Mouse (Mus musculus) forebrain, postnatal 0 days (tissue): ENCODE results near the gene Miox. TPM values are rescaled to one million over a fixed set of nuclear protein-coding genes. Genes with fewer than 3 reads are reported as not detected.
A peak's percentile ranks its signal among the peaks of the same experiment; 100 is the strongest.

ENCODE experiments used
- ATAC-seq: fragments of 200-750 bp; cut with Nextera tagmentation; 2 replicates; pipeline ENCODE4 v1.8.0; 2017; ENCODE audit warnings: mild to moderate bottlenecking, moderate library complexity
- DNase-seq: peaks from one replicate; pipeline ENCODE4 v3.0.0-alpha.2; 2015
- H3K27ac ChIP-seq: fragments of 300-500 bp; sonication (generic); 2 replicates; pipeline ENCODE4 v1.5.1; 2014; ENCODE audit warnings: low read depth, mild to moderate bottlenecking, antibody characterized with exemption, low read length, moderate library complexity, mixed read lengths
- H3K27me3 ChIP-seq: fragments of 300-500 bp; sonication (generic); 2 replicates; pipeline ENCODE4 v1.6.1; 2014; ENCODE audit warnings: mild to moderate bottlenecking, low read length, mixed read lengths; ENCODE audit not compliant: insufficient read depth
- H3K36me3 ChIP-seq: fragments of 300-500 bp; sonication (generic); 2 replicates; pipeline ENCODE4 v1.6.1; 2014; ENCODE audit warnings: mild to moderate bottlenecking, moderate library complexity; ENCODE audit not compliant: insufficient read depth
- H3K4me1 ChIP-seq: fragments of 300-500 bp; sonication (generic); 2 replicates; pipeline ENCODE4 v1.6.1; 2014; ENCODE audit warnings: antibody characterized with exemption; ENCODE audit not compliant: insufficient read depth
- H3K4me2 ChIP-seq: fragments of 300-500 bp; sonication (generic); 2 replicates; pipeline ENCODE4 v1.6.1; 2014; ENCODE audit warnings: low read depth, mild to moderate bottlenecking, moderate library complexity
- H3K4me3 ChIP-seq: fragments of 300-500 bp; sonication (generic); 2 replicates; pipeline ENCODE4 v1.5.1; 2014; ENCODE audit warnings: low read depth, low read length, mixed read lengths
- H3K9ac ChIP-seq: fragments of 300-500 bp; sonication (generic); 2 replicates; pipeline ENCODE4 v1.6.1; 2014; ENCODE audit warnings: mild to moderate bottlenecking
- H3K9me3 ChIP-seq: fragments of 300-500 bp; sonication (generic); 2 replicates; pipeline ENCODE4 v1.6.1; 2016; ENCODE audit warnings: low read length
- CTCF ChIP-seq: sonication (generic); IDR thresholded peaks from 2 replicates; pipeline ENCODE4 v1.5.1; 2016; ENCODE audit warnings: antibody characterized with exemption, control low read depth, low read depth
- WGBS: fragments of 180-500 bp; shearing (Covaris S2); extraction: QIAGEN DNeasy Blood & Tissue Kit; methylation state at CpG from one replicate; pipeline ENCODE4 v1.1.7; 2014; 5-methylcytosine and 5-hydroxymethylcytosine counted together
- microRNA-seq, 2 experiments: library from miRNA; unstranded; fragments of <30 nt; microRNA quantifications; one replicate each; pipeline ENCODE4; 2016
- polyA plus RNA-seq: library from polyadenylated mRNA; unstranded; fragments of >200 nt; fragmentation: Nextera tagmentation; extraction: Ambion mirVana; gene quantifications from 2 replicates; pipeline ENCODE4 v1.2.1, GENCODE M21; 2015
- total RNA-seq: library from RNA; depleted of rRNA; stranded (reverse); fragments of >200 nt; gene quantifications from 2 replicates; pipeline ENCODE4 v1.2.3, GENCODE M21; 2014; rRNA removed

Gene Miox
- total and polyA plus RNA-seq, 2 experiments from 2014 or later = not detected

- no peak for TF ChIP-seq CTCF
- Histone ChIP-seq H3K27me3 (peaks cover 32% of the 10 kb centered on the region), H3K4me1 (0 out of 2 replicates have a peak, but pooled peaks cover 4% of the 10 kb centered on the region), H3K4me2 (peak overlapping the region; percentile 53), H3K36me3 (no peaks in the 10 kb centered on the region), H3K9ac (peak overlapping the region; percentile 35), H3K27ac (no peak overlapping the region), H3K4me3 (peak overlapping the region; percentile 37), H3K9me3 (no peaks in the 10 kb centered on the region)
- DNase-seq = no peak
- 12% methylated on average over 46 of the region's 46 CpGs for WGBS
- ATAC-seq = no peak
Observed at GRCm38 (mm10) chr15:89377938-89378828, 44.0 kb downstream of the Miox start.

GRCm38 (mm10) chr15:89378831-89379401, 44.7 kb downstream of the Miox start, which contains the start of gene Odf3b:
Odf3b (minus strand) TSS chr15:89379282.
- Histone ChIP-seq H3K4me3 (peak within 1 kb of the TSS; percentile 37), H3K4me2 (peak within 1 kb of the TSS; percentile 53), H3K27me3 (peaks cover 32% of the 10 kb centered on the region), H3K4me1 (0 out of 2 replicates have a peak, but pooled peaks cover 4% of the 10 kb centered on the region), H3K9me3 (no peaks in the 10 kb centered on the region), H3K9ac (peak within 1 kb of the TSS; percentile 35), H3K36me3 (no peaks in the 10 kb centered on the region), H3K27ac (no peak within 1 kb of the TSS)
- DNase-seq (peak; percentile 44), ATAC-seq (peak; percentile 7; the same call in 1 of the 2 replicates)
- TF ChIP-seq CTCF = no peak
- WGBS = 2% methylated on average over 32 of the region's 33 CpGs

GRCm38 (mm10) chr15:89379429-89379828, 45.2 kb downstream of the Miox start:
- no peak for TF ChIP-seq CTCF
- Histone ChIP-seq H3K27me3 (peaks cover 32% of the 10 kb centered on the region), H3K36me3 (no peaks in the 10 kb centered on the region), H3K9me3 (no peaks in the 10 kb centered on the region), H3K4me3 (peak overlapping the region; percentile 37; the same call in 1 of the 2 replicates), H3K4me1 (0 out of 2 replicates have a peak, but pooled peaks cover 4% of the 10 kb centered on the region), H3K27ac (no peak overlapping the region), H3K9ac (peak overlapping the region; percentile 35), H3K4me2 (peak overlapping the region; percentile 53)
- DNase-seq = no peak
- WGBS = 9% methylated on average over 10 of the region's 10 CpGs
- no peak for ATAC-seq

- Histone ChIP-seq H3K27me3 (0 out of 2 replicates have a peak, but pooled peaks cover 3% of the 10 kb centered on the region), H3K27ac (no peak within 1 kb of the TSS), H3K4me3 (no peak within 1 kb of the TSS), H3K36me3 (no peaks in the 10 kb centered on the region), H3K4me1 (no peaks in the 10 kb centered on the region), H3K4me2 (no peak within 1 kb of the TSS), H3K9me3 (no peaks in the 10 kb centered on the region), H3K9ac (no peak within 1 kb of the TSS)
- DNase-seq = no peak
- 91% methylated on average over 7 of the region's 7 CpGs for WGBS
- ATAC-seq = no peak
- TF ChIP-seq CTCF = no peak
Observed at GRCm38 (mm10) chr15:89384617-89385016, 50.4 kb downstream of the Miox start, which contains the start of gene Klhdc7b. Klhdc7b (plus strand) TSS chr15:89384917.

Small RNA genes lying within 50 kb of the gene (microRNA-seq; reads per million reads assigned to microRNA genes)
- gene Mir6959 = 0.39 to 0.73 reads per million in 2 experiments

Other genes with a start within 250 kb of the Miox start
- 45.9 and 47.9 TPM in 2 replicates for gene Selenoo, start 245.3 kb upstream of the Miox start, total RNA-seq
- gene Selenoo, start 245.3 kb upstream of the Miox start, polyA plus RNA-seq = 19.6 and 20.7 TPM in 2 replicates
- gene Tubgcp6, start 211.3 kb upstream of the Miox start, total RNA-seq = 24.6 and 42.4 TPM in 2 replicates
- 7.4 and 8.8 TPM in 2 replicates for gene Tubgcp6, start 211.3 kb upstream of the Miox start, polyA plus RNA-seq
- gene Hdac10, start 205.7 kb upstream of the Miox start, total RNA-seq = 33.1 and 44.3 TPM in 2 replicates
- gene Hdac10, start 205.7 kb upstream of the Miox start, polyA plus RNA-seq = 27.9 and 30.1 TPM in 2 replicates
- gene Mapk12, start 193.7 kb upstream of the Miox start, total RNA-seq = 1.8 and 3.4 TPM in 2 replicates
- 2.0 and 2.8 TPM in 2 replicates for gene Mapk12, start 193.7 kb upstream of the Miox start, polyA plus RNA-seq
- gene Mapk11, start 184.8 kb upstream of the Miox start, total RNA-seq = 35.2 and 35.8 TPM in 2 replicates
- gene Mapk11, start 184.8 kb upstream of the Miox start, polyA plus RNA-seq = 16.2 and 21.3 TPM in 2 replicates
- 126 and 138 TPM in 2 replicates for gene Plxnb2, start 153.6 kb upstream of the Miox start, total RNA-seq
- gene Plxnb2, start 153.6 kb upstream of the Miox start, polyA plus RNA-seq = 45.2 and 52.8 TPM in 2 replicates
- gene Dennd6b, start 137.9 kb upstream of the Miox start, total RNA-seq = 73.7 and 89.6 TPM in 2 replicates
- gene Dennd6b, start 137.9 kb upstream of the Miox start, polyA plus RNA-seq = 43.4 and 53.3 TPM in 2 replicates
- gene Ppp6r2, start 122.8 kb upstream of the Miox start, total RNA-seq = 252 and 296 TPM in 2 replicates
- 70.0 and 77.2 TPM in 2 replicates for gene Ppp6r2, start 122.8 kb upstream of the Miox start, polyA plus RNA-seq
- gene Sbf1, start 19.1 kb upstream of the Miox start, total RNA-seq = 164 and 165 TPM in 2 replicates
- gene Sbf1, start 19.1 kb upstream of the Miox start, polyA plus RNA-seq = 46.2 and 60.7 TPM in 2 replicates
- gene Adm2, start 11.7 kb upstream of the Miox start, total RNA-seq = not detected in 2 replicates
- not detected in 2 replicates for gene Adm2, start 11.7 kb upstream of the Miox start, polyA plus RNA-seq
- gene Lmf2, start 21.3 kb downstream of the Miox start, total RNA-seq = 12.5 and 17.0 TPM in 2 replicates
- 24.7 and 25.4 TPM in 2 replicates for gene Lmf2, start 21.3 kb downstream of the Miox start, polyA plus RNA-seq
- 88.4 and 93.8 TPM in 2 replicates for gene Ncaph2, start 21.3 kb downstream of the Miox start, total RNA-seq
- 94.9 and 95.1 TPM in 2 replicates for gene Ncaph2, start 21.3 kb downstream of the Miox start, polyA plus RNA-seq
- gene Sco2, start 39.4 kb downstream of the Miox start, total RNA-seq = 34.6 and 37.6 TPM in 2 replicates
- 24.0 and 24.2 TPM in 2 replicates for gene Sco2, start 39.4 kb downstream of the Miox start, polyA plus RNA-seq
- gene Tymp, start 42.6 kb downstream of the Miox start, total RNA-seq = 3.7 and 5.2 TPM in 2 replicates
- gene Tymp, start 42.6 kb downstream of the Miox start, polyA plus RNA-seq = 3.5 and 4.1 TPM in 2 replicates
- 3.5 and 5.0 TPM in 2 replicates for gene Odf3b, start 44.9 kb downstream of the Miox start, total RNA-seq
- 6.9 and 9.9 TPM in 2 replicates for gene Odf3b, start 44.9 kb downstream of the Miox start, polyA plus RNA-seq
- 0.10 and 0.23 TPM in 2 replicates for gene Klhdc7b, start 50.5 kb downstream of the Miox start, total RNA-seq
- gene Klhdc7b, start 50.5 kb downstream of the Miox start, polyA plus RNA-seq = 0.11 TPM in 1 of 2 replicates, not detected in the other
- gene Syce3, start 76.1 kb downstream of the Miox start, total RNA-seq = not detected in 2 replicates
- 0.49 TPM in 1 of 2 replicates, not detected in the other for gene Syce3, start 76.1 kb downstream of the Miox start, polyA plus RNA-seq
- gene Cpt1b, start 91.5 kb downstream of the Miox start, total RNA-seq = 5.0 TPM in 2 replicates
- 1.1 and 1.3 TPM in 2 replicates for gene Cpt1b, start 91.5 kb downstream of the Miox start, polyA plus RNA-seq
- 0.90 and 1.3 TPM in 2 replicates for gene C730034F03Rik, start 95.2 kb downstream of the Miox start, total RNA-seq
- gene C730034F03Rik, start 95.2 kb downstream of the Miox start, polyA plus RNA-seq = 1.3 and 2.3 TPM in 2 replicates
- gene Gm44502, start 95.3 kb downstream of the Miox start, total RNA-seq = 1.7 and 1.8 TPM in 2 replicates
- not detected in 2 replicates for gene Gm44502, start 95.3 kb downstream of the Miox start, polyA plus RNA-seq
- gene Chkb, start 95.5 kb downstream of the Miox start, total RNA-seq = 56.9 and 59.9 TPM in 2 replicates
- 78.2 and 92.4 TPM in 2 replicates for gene Chkb, start 95.5 kb downstream of the Miox start, polyA plus RNA-seq
- gene Mapk8ip2, start 119.5 kb downstream of the Miox start, total RNA-seq = 95.3 and 95.8 TPM in 2 replicates
- gene Mapk8ip2, start 119.5 kb downstream of the Miox start, polyA plus RNA-seq = 57.8 and 70.9 TPM in 2 replicates
- 24.5 and 32.4 TPM in 2 replicates for gene Arsa, start 143.0 kb downstream of the Miox start, total RNA-seq
- gene Arsa, start 143.0 kb downstream of the Miox start, polyA plus RNA-seq = 25.4 and 29.0 TPM in 2 replicates
- gene Shank3, start 165.2 kb downstream of the Miox start, total RNA-seq = 38.9 and 42.4 TPM in 2 replicates
- 5.9 and 10.6 TPM in 2 replicates for gene Shank3, start 165.2 kb downstream of the Miox start, polyA plus RNA-seq
- gene Acr, start 233.9 kb downstream of the Miox start, total RNA-seq = 2.0 and 3.6 TPM in 2 replicates
- 1.3 and 2.0 TPM in 2 replicates for gene Acr, start 233.9 kb downstream of the Miox start, polyA plus RNA-seq